Mouse (Mus musculus) liver, postnatal 0 days (tissue): ENCODE measurements at regions not wholly inside any gene's neighbourhood (a gene's known extent, or its start where the extent isn't known, plus 50 kb on each side); places are given as distances from the start of the nearest gene placed in this dataset.

ENCODE experiments used
- ATAC-seq: fragments of 200-750 bp; cut with Nextera tagmentation; 2 replicates; pipeline ENCODE4 v1.8.0; 2017; ENCODE audit warnings: mild to moderate bottlenecking, moderate library complexity
- DNase-seq: peaks from one replicate; pipeline ENCODE4 v3.0.0-alpha.2; 2016
- H3K27ac ChIP-seq: fragments of 300-500 bp; sonication (generic); 2 replicates; pipeline ENCODE4 v1.5.1; 2014; ENCODE audit warnings: antibody characterized with exemption, moderate library complexity, mild to moderate bottlenecking, low read depth
- H3K27me3 ChIP-seq: fragments of 300-500 bp; sonication (generic); 2 replicates; pipeline ENCODE4 v1.6.1; 2014; ENCODE audit warnings: low read length, control low read depth, mixed read lengths; ENCODE audit not compliant: insufficient read depth
- H3K36me3 ChIP-seq: fragments of 300-500 bp; sonication (generic); replicated peaks from 2 replicates; pipeline ENCODE4 v1.6.1; 2014; ENCODE audit warnings: mild to moderate bottlenecking, control low read depth, low read length, moderate library complexity, mixed read lengths; ENCODE audit not compliant: insufficient read depth
- H3K4me1 ChIP-seq: fragments of 300-500 bp; sonication (generic); 2 replicates; pipeline ENCODE4 v1.6.1; 2014; ENCODE audit warnings: antibody characterized with exemption, mild to moderate bottlenecking, control low read depth; ENCODE audit not compliant: insufficient read depth
- H3K4me2 ChIP-seq: fragments of 300-500 bp; sonication (generic); 2 replicates; pipeline ENCODE4 v1.6.1; 2014; ENCODE audit warnings: low read depth, mild to moderate bottlenecking, low read length, moderate library complexity, mixed read lengths
- H3K4me3 ChIP-seq: fragments of 300-500 bp; sonication (generic); 2 replicates; pipeline ENCODE4 v1.5.1; 2014; ENCODE audit warnings: low read depth, low read length
- H3K9ac ChIP-seq: fragments of 300-500 bp; sonication (generic); replicated peaks from 2 replicates; pipeline ENCODE4 v1.6.1; 2014; ENCODE audit warnings: mild to moderate bottlenecking, moderate library complexity
- H3K9me3 ChIP-seq: fragments of 300-500 bp; sonication (generic); 2 replicates; pipeline ENCODE4 v1.6.1; 2016; ENCODE audit warnings: mild to moderate bottlenecking, control low read depth, low read length, mixed read lengths
- CTCF ChIP-seq: sonication (generic); IDR thresholded peaks from 2 replicates; pipeline ENCODE4 v1.5.1; 2016; ENCODE audit warnings: antibody characterized with exemption, low read depth
- EP300 ChIP-seq: IDR thresholded peaks from 2 replicates; pipeline ENCODE4 v1.6.1; 2016; ENCODE audit warnings: antibody characterized with exemption, low read depth, mild to moderate bottlenecking
- WGBS: fragments of 180-500 bp; shearing (Covaris S2); extraction: QIAGEN DNeasy Blood & Tissue Kit; methylation state at CpG from one replicate; pipeline ENCODE4 v1.1.7; 2014; ENCODE audit not compliant: insufficient replicate concordance; 5-methylcytosine and 5-hydroxymethylcytosine counted together

DNA sequence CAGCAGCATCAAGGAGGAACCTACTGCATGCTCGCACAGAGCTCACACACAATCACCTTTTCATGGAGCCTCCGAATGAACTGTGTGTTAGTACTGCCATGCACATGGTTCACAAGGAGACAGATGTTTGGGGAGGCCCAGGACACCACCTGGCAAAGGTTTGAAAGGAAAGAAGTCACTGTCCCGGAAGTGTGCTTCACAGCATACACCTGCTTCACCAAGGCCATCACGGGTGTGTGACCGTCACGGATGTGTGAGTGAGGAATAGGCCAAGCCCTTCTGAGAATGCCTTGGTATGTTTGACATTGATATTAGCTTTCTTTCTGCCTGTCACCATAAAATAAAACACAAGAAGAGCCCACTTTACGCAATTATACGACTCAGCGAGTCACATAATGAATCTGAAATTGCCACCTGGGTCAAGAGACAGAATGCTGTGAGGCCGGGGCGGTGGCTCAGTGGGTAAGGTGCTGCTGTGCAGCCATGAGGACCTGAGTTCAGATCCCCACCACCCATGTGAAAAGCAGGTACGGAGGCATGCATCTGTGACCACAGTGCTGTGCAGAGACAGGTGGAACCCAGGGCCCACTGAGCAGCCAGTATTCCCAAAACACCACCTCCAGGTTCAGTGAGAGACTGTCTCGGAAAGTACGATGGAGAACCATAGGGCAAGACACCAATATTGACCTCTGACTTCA is 162.3 kb upstream of the Sh3bp4 start:
- no peak for ATAC-seq
- TF ChIP-seq EP300 (no peak), CTCF (no peak)

DNA sequence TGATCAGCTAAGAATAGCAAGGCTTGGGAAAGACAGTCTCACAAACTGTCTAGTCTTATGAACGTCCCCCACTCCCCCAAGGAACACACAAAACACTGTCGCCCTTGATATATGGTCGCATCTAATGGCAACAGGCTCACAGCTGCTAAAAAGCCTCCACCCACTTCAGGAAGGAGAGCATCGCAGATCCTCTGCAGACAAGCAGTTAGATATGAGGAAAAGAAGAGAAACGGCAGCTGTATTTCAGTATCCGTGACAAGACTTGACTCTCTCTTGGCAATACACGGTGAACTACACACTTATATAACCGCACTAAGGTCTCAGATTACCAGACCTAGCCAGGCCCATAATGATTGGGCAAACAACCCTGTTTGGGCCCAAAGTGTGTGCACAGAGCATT is 161.5 kb upstream of the Sh3bp4 start:
- Histone ChIP-seq H3K4me3 (no peak overlapping the region), H3K4me1 (no peaks in the 10 kb centered on the region), H3K9ac (no peak overlapping the region), H3K36me3 (no peaks in the 10 kb centered on the region), H3K27ac (no peak overlapping the region), H3K27me3 (no peaks in the 10 kb centered on the region), H3K4me2 (no peak overlapping the region), H3K9me3 (no peaks in the 10 kb centered on the region; the same call in 1 of the 2 replicates)
- no peak for DNase-seq
- 0 out of 2 replicates have a peak, but pooled peaks have one; percentile 41 for ATAC-seq
- no peak for TF ChIP-seq EP300
- no peak for TF ChIP-seq CTCF
- 73% methylated on average over 8 of the region's 8 CpGs for WGBS

More for the DNA sequence above, 162.3 kb upstream of the Sh3bp4 start:
- Histone ChIP-seq H3K4me2 (no peak overlapping the region), H3K4me1 (no peaks in the 10 kb centered on the region), H3K27me3 (no peaks in the 10 kb centered on the region), H3K27ac (no peak overlapping the region), H3K9me3 (no peaks in the 10 kb centered on the region), H3K36me3 (no peaks in the 10 kb centered on the region), H3K4me3 (no peak overlapping the region), H3K9ac (no peak overlapping the region)
- no peak for DNase-seq
- 83% methylated on average over 14 of the region's 14 CpGs for WGBS

DNA sequence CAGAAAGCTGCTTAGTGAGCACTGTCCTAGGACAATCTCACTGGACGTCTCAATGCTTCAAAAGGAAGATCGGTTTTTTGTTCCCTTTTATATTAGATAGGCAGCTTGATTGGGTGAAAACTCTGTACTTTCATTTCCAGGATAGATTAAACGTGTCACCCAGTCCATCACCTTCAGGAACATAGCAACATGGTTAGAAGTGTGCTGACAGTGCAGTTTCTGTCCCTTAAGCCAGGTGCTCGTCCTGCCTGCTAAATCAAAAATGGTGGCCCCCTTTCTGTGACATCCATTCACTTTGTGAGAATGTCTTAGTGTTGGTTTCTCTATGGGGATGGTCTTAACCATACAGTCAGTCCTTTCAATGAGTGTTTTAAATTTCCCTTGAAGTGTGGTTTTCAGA is 160.9 kb upstream of the Sh3bp4 start:
- Histone ChIP-seq H3K9me3 (peaks cover 4% of the 10 kb centered on the region), H3K27ac (no peak overlapping the region), H3K4me3 (no peak overlapping the region), H3K36me3 (no peaks in the 10 kb centered on the region), H3K27me3 (no peaks in the 10 kb centered on the region), H3K9ac (no peak overlapping the region), H3K4me2 (no peak overlapping the region), H3K4me1 (no peaks in the 10 kb centered on the region)
- TF ChIP-seq EP300 = no peak
- no peak for TF ChIP-seq CTCF
- ATAC-seq (no peak), DNase-seq (no peak)
- WGBS = 70% methylated on average over 4 of the region's 4 CpGs

DNA sequence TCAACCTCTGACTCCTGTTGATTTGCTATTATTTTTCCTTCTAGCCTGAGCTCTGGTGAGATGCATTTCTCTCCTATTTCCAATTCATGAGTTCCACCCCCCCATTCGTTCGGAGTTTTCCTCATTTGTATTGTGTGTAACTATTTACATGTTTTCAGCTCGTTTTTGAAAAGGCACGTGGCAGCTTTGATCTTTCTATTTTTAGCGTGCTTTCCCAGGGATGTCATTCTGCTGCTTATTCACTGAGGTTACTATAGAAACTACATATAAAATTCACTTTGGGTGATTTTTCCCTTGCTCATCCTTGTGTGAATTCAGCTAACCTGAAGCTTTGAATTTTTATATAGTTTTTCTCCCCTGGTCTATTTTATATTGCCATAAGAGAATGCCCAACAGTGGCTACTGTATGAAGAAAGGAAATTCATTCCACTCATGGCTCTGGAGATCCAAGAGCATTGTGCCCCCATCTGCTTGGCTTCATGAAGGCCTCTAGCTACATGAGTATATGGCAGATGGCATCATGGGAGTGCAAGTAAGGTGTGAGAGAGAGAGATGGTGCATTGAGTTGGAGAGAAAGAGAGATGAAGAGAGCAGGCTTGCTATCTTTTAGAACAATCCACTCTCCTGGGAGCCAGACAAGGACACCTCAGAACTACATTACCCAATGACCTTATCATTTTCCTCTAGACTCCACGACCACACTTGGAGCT is 160.2 kb upstream of the Sh3bp4 start:
- no peaks in the 10 kb centered on the region for H3K27me3 ChIP-seq
- H3K9ac ChIP-seq = no peak overlapping the region
- DNase-seq = no peak
- no peak for ATAC-seq
- H3K27ac ChIP-seq = no peak overlapping the region
- WGBS = 68% methylated on average over 6 of the region's 6 CpGs
- peaks cover 4% of the 10 kb centered on the region for H3K9me3 ChIP-seq
- H3K36me3 ChIP-seq = no peaks in the 10 kb centered on the region
- H3K4me3 ChIP-seq = no peak overlapping the region
- TF ChIP-seq EP300 (no peak), CTCF (no peak)
- H3K4me1 ChIP-seq = no peaks in the 10 kb centered on the region
- H3K4me2 ChIP-seq = no peak overlapping the region

DNA sequence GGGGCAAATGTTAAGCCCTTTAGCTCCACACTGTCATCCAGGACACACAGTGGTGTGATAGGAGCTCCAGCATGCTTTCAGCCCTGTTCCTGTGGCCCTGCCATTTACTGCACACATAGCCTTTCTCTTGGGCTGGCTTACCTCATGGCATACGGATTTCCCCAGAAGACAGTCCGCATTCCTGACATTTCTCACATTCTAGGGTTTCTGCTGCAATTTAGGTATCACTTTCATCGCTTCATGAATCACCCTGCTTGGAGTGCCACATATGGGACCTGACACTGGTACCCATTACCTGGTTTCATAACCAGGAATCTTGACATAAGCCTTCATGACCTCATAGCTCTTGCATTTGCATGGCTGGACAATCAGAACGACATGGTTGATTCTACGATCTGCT is 158.5 kb upstream of the Sh3bp4 start:
- H3K27me3 ChIP-seq = no peaks in the 10 kb centered on the region
- H3K36me3 ChIP-seq = no peaks in the 10 kb centered on the region
- H3K4me1 ChIP-seq = no peaks in the 10 kb centered on the region
- H3K9ac ChIP-seq = no peak overlapping the region
- H3K4me2 ChIP-seq = no peak overlapping the region
- ATAC-seq = no peak
- H3K4me3 ChIP-seq = no peak overlapping the region
- TF ChIP-seq EP300 (no peak), CTCF (no peak)
- H3K9me3 ChIP-seq = peaks cover 4% of the 10 kb centered on the region
- no peak overlapping the region for H3K27ac ChIP-seq
- no peak for DNase-seq
- WGBS = 79% methylated on average over 5 of the region's 5 CpGs

DNA sequence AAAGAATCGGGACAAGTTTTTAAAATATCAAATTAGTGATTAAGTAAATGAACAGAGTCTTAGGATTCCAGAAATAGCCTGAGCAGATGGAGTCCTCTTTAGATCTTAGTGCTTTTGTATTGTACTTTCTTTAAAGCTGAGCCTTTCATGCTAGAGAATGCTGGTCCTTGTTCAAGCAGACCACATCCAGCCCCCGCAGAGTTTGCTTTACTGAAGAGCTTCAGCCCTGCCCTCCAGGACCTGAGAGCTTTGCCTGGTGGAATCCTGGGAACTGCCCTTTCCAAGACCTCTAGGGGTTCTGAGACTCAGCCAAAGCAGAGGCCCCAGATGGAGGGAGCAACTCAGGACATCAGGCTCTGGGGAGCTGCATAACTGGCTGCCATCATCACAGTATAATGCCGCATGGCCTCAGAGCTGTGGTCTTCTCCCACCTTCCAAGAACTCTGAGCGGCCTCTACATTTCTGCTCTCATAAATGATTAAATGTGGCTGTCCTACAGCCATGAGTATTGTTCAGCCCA is 153.6 kb upstream of the Sh3bp4 start:
- DNase-seq (no peak), ATAC-seq (no peak)
- Histone ChIP-seq H3K4me2 (no peak overlapping the region), H3K9ac (no peak overlapping the region), H3K36me3 (no peaks in the 10 kb centered on the region), H3K4me1 (no peaks in the 10 kb centered on the region), H3K4me3 (no peak overlapping the region), H3K9me3 (peaks cover 4% of the 10 kb centered on the region), H3K27ac (no peak overlapping the region), H3K27me3 (no peaks in the 10 kb centered on the region)
- TF ChIP-seq EP300 (no peak), CTCF (no peak)
- WGBS = 82% methylated on average over 4 of the region's 4 CpGs
